Mouse (Mus musculus): Measurements from ENCODE around the gene Tmtc4. TPM values are rescaled to one million over a fixed set of nuclear protein-coding genes. Genes with fewer than 3 reads are reported as not detected.

The Tmtc4 gene
- polyA plus RNA-seq (2015; fragmentation: Nextera tagmentation; extraction: Ambion mirVana): 49.0 and 57.2 TPM in 2 replicates

GRCm38 (mm10) chr14:122983226-122984215, at the start of gene Tmtc4:
TSS of gene Tmtc4 (minus strand) at chr14:122984035.
- peak within 1 kb of the TSS; percentile 82 for H3K4me3 ChIP-seq (replicated peaks)
- peak; percentile 99 for ATAC-seq (ENCODE audit: low FRiP score)
- under 1% methylated on average over 50 of the region's 54 CpGs for WGBS
- peak within 1 kb of the TSS; percentile 75 for H3K4me2 ChIP-seq
- no peaks in the 10 kb centered on the region for H3K27me3 ChIP-seq (replicated peaks)
- peak within 1 kb of the TSS; percentile 94 for H3K27ac ChIP-seq (replicated peaks)
- no peaks in the 10 kb centered on the region for H3K9me3 ChIP-seq (replicated peaks)
- no peaks in the 10 kb centered on the region for H3K36me3 ChIP-seq
- H3K4me1 ChIP-seq: peaks cover 32% of the 10 kb centered on the region
- H3K9ac ChIP-seq (replicated peaks): peak within 1 kb of the TSS; percentile 78

GRCm38 (mm10) chr14:123032435-123032834, 48.6 kb upstream of the Tmtc4 start:
- no peak overlapping the region for H3K27ac ChIP-seq (replicated peaks)
- 61% methylated on average over 1 of the region's 1 CpGs for WGBS
- H3K27me3 ChIP-seq (replicated peaks): no peaks in the 10 kb centered on the region
- H3K36me3 ChIP-seq: no peaks in the 10 kb centered on the region
- no peaks in the 10 kb centered on the region for H3K4me1 ChIP-seq
- no peaks in the 10 kb centered on the region for H3K9me3 ChIP-seq (replicated peaks)
- H3K9ac ChIP-seq (replicated peaks): no peak overlapping the region
- H3K4me2 ChIP-seq: no peak overlapping the region
- no peak overlapping the region for H3K4me3 ChIP-seq (replicated peaks)
- no peak for ATAC-seq (ENCODE audit: low FRiP score)

DNA sequence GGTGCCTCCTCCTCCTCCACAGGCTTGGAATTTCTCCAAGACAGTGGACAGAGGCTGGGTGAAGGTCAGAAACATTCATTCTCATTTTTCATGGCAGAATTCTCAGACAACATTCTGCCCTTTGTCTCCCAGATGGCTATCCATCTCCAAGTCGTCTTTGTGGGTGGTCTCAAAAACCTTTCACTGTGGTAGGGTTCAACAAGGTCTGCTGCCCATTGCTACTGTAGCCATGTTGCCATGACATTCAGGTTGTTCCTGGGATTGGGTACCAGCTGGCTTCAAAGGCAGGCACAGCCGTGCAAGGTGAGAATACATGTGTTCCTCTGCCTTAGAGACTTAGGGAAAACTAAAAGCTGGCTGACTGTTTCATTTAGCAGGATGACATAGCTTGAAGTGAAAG, 44.0 kb upstream of the Tmtc4 start:
- Histone ChIP-seq H3K27me3 (replicated peaks) (no peaks in the 10 kb centered on the region), H3K27ac (replicated peaks) (no peak overlapping the region), H3K9ac (replicated peaks) (no peak overlapping the region), H3K9me3 (replicated peaks) (no peaks in the 10 kb centered on the region), H3K36me3 (no peaks in the 10 kb centered on the region), H3K4me3 (replicated peaks) (no peak overlapping the region), H3K4me1 (no peaks in the 10 kb centered on the region), H3K4me2 (no peak overlapping the region)
- ATAC-seq (ENCODE audit: low FRiP score): no peak
- 58% methylated on average over 2 of the region's 2 CpGs for WGBS

DNA sequence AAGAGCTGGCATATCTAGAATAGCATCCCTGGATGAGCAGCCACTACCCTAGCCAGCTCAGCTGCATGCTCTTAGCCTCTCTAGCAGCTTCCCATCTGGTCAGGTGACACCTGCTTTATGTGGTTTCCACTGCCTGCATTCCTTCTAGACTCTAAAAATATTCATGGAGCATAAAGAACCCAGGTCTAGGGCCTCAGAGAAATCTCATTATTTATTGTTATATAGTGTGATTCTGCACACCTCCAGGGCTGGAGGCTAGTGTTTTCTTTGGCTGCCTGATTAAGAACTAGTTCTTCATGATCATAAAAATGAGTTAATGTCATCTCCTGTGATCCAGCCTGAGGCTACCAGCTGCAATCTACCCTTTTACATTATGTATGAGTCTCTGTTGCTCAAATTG, 39.1 kb upstream of the Tmtc4 start:
- Histone ChIP-seq H3K9ac (replicated peaks) (no peak overlapping the region), H3K27ac (replicated peaks) (no peak overlapping the region), H3K36me3 (no peaks in the 10 kb centered on the region), H3K27me3 (replicated peaks) (no peaks in the 10 kb centered on the region), H3K4me3 (replicated peaks) (no peak overlapping the region), H3K4me1 (no peaks in the 10 kb centered on the region), H3K9me3 (replicated peaks) (no peaks in the 10 kb centered on the region), H3K4me2 (no peak overlapping the region)
- peak; percentile 53; the same call in 1 of the 2 replicates for ATAC-seq (ENCODE audit: low FRiP score)

GRCm38 (mm10) chr14:123016310-123016709, 32.5 kb upstream of the Tmtc4 start:
- Histone ChIP-seq H3K4me1 (no peaks in the 10 kb centered on the region), H3K36me3 (no peaks in the 10 kb centered on the region), H3K27ac (replicated peaks) (no peak overlapping the region), H3K27me3 (replicated peaks) (no peaks in the 10 kb centered on the region), H3K9ac (replicated peaks) (no peak overlapping the region), H3K4me2 (no peak overlapping the region), H3K9me3 (replicated peaks) (no peaks in the 10 kb centered on the region), H3K4me3 (replicated peaks) (no peak overlapping the region)
- ATAC-seq (ENCODE audit: low FRiP score): no peak
- 91% methylated on average over 1 of the region's 1 CpGs for WGBS

DNA sequence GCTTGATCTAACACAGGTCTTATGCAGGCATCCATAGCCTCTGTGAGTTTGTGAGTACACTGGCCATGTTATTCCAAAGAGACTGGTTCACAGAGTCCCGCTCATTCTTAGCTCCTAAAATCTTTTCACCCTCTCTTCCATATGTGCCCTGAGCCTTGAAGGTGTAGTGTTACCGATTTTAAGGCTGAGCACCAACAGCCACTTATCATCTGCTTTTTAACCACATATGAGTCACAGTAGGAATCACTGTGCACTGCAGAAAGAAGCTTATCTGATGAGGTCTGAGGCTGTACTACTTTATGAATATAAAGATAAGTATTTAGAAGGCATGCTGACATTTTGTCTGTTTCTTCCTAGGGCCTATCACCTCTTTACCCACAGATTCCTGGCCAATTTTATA, 31.9 kb upstream of the Tmtc4 start:
- no peaks in the 10 kb centered on the region for H3K27me3 ChIP-seq (replicated peaks)
- H3K4me1 ChIP-seq: no peaks in the 10 kb centered on the region
- H3K9me3 ChIP-seq (replicated peaks): no peaks in the 10 kb centered on the region
- no peak overlapping the region for H3K27ac ChIP-seq (replicated peaks)
- 97% methylated on average over 2 of the region's 2 CpGs for WGBS
- no peaks in the 10 kb centered on the region for H3K36me3 ChIP-seq
- ATAC-seq (ENCODE audit: low FRiP score): no peak
- H3K4me2 ChIP-seq: no peak overlapping the region
- no peak overlapping the region for H3K4me3 ChIP-seq (replicated peaks)
- no peak overlapping the region for H3K9ac ChIP-seq (replicated peaks)

DNA sequence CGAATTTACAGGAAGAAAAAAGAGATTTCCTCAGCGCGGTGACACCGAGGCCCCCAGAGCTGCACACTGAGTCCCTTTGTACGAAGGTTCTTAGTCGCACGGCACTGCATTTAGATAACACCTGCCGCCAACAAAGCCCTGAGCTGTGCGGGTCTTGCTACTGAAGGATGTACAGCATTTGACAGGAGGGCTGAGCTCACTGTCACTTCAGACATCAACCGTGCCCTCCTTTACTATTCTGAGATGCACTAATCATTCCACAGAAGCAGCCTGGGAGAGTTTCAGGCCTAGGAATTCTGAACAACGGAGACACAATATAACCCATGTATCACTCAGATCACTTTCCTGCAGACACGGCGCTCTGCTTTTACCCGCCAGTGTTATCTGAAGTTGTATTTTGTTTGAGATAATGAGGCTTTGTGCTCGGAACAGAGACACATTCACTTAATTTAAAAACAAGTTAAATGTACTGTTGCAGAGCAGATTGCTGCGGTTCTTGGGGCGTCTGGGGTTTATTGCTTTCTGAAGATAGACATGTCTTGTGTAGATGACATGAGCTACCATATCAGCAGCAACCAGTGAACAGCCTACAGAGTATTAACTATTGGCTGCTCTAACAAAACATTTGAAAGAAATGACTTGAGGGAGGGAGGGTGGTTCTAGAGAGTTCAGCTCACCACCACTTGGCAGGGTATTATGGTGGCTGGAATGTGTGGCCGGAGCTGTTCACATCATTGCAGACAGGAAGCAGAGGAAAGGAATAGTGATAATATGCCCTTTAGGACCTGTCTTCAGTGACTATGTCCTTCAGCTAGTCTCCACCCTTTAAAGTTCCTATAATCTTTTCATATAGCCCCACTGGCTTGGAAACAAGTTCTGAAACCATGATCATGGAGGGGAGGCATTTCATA, 25.5 kb upstream of the Tmtc4 start:
- ATAC-seq (ENCODE audit: low FRiP score): peak; percentile 55; the same call in 1 of the 2 replicates
- H3K4me1 ChIP-seq: peaks cover 12% of the 10 kb centered on the region
- H3K9ac ChIP-seq (replicated peaks): no peak overlapping the region
- peak overlapping the region; percentile 72 for H3K27ac ChIP-seq (replicated peaks)
- no peaks in the 10 kb centered on the region for H3K27me3 ChIP-seq (replicated peaks)
- H3K36me3 ChIP-seq: no peaks in the 10 kb centered on the region
- H3K4me2 ChIP-seq: no peak overlapping the region
- WGBS: 28% methylated on average over 18 of the region's 18 CpGs
- H3K9me3 ChIP-seq (replicated peaks): no peaks in the 10 kb centered on the region
- no peak overlapping the region for H3K4me3 ChIP-seq (replicated peaks)

- Histone ChIP-seq H3K27me3 (replicated peaks) (no peaks in the 10 kb centered on the region), H3K9ac (replicated peaks) (no peak overlapping the region), H3K4me2 (no peak overlapping the region), H3K9me3 (replicated peaks) (no peaks in the 10 kb centered on the region), H3K36me3 (no peaks in the 10 kb centered on the region), H3K27ac (replicated peaks) (peak overlapping the region; percentile 72), H3K4me1 (peaks cover 12% of the 10 kb centered on the region), H3K4me3 (replicated peaks) (no peak overlapping the region)
- peak; percentile 58; the same call in 1 of the 2 replicates for ATAC-seq (ENCODE audit: low FRiP score)
- WGBS: 21% methylated on average over 2 of the region's 2 CpGs
These were observed 24.8 kb upstream of the Tmtc4 start for GRCm38 (mm10) chr14:123008672-123009071.

GRCm38 (mm10) chr14:123003715-123004114, 19.9 kb upstream of the Tmtc4 start:
- Histone ChIP-seq H3K27ac (replicated peaks) (no peak overlapping the region), H3K4me1 (peaks cover 6% of the 10 kb centered on the region), H3K27me3 (replicated peaks) (no peaks in the 10 kb centered on the region), H3K9ac (replicated peaks) (no peak overlapping the region), H3K36me3 (no peaks in the 10 kb centered on the region), H3K4me2 (no peak overlapping the region), H3K4me3 (replicated peaks) (no peak overlapping the region), H3K9me3 (replicated peaks) (no peaks in the 10 kb centered on the region)
- ATAC-seq (ENCODE audit: low FRiP score): no peak
- 89% methylated on average over 1 of the region's 1 CpGs for WGBS

DNA sequence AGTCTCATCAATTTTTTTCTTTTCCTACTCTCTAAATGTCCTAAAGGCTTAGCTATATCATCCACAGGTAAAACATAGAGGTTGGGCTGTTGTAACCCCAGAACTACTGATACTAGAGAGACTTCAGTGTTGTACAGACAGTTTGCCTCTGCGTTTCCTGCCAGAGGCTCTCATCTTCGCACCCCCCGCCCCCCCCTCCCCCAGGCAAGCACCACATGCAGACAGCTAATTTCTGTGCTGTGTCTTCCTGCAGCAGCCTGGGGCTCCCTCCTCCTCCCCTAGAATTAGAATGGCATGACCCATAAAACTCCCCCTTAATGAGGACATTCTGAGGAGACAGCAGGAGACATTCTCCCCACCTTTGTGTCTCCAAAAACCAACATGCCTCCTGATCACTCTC, 17.6 kb upstream of the Tmtc4 start:
- no peak for ATAC-seq (ENCODE audit: low FRiP score)
- no peak overlapping the region for H3K27ac ChIP-seq (replicated peaks)
- H3K36me3 ChIP-seq: no peaks in the 10 kb centered on the region
- no peaks in the 10 kb centered on the region for H3K9me3 ChIP-seq (replicated peaks)
- H3K4me1 ChIP-seq: no peaks in the 10 kb centered on the region
- WGBS: 15% methylated on average over 3 of the region's 3 CpGs
- H3K4me3 ChIP-seq (replicated peaks): no peak overlapping the region
- H3K4me2 ChIP-seq: no peak overlapping the region
- no peak overlapping the region for H3K9ac ChIP-seq (replicated peaks)
- H3K27me3 ChIP-seq (replicated peaks): no peaks in the 10 kb centered on the region

DNA sequence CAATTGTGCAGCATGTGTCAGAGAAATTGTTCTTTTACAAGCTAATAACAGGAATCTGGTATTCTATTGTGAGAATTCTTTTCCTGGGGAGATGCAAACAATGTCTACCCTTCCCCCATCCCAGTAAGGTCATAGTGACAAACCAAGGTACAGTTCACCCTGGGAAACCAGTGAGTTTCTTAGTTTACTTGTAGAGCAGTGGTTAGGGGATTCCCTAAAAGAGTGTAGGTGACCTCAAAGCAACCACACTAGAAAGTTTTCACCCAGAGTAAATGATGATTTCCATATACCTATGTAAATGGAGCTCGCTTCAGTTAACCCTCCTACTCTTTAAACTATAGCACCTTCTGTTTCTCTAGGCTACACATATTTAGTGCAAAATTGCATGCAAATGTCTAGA, 13.6 kb upstream of the Tmtc4 start:
- H3K9ac ChIP-seq (replicated peaks): no peak overlapping the region
- H3K4me2 ChIP-seq: no peak overlapping the region
- 90% methylated on average over 1 of the region's 1 CpGs for WGBS
- no peaks in the 10 kb centered on the region for H3K36me3 ChIP-seq
- H3K9me3 ChIP-seq (replicated peaks): no peaks in the 10 kb centered on the region
- no peak for ATAC-seq (ENCODE audit: low FRiP score)
- H3K4me3 ChIP-seq (replicated peaks): no peak overlapping the region
- H3K4me1 ChIP-seq: no peaks in the 10 kb centered on the region
- no peaks in the 10 kb centered on the region; the same call in 1 of the 2 replicates for H3K27me3 ChIP-seq (replicated peaks)
- H3K27ac ChIP-seq (replicated peaks): no peak overlapping the region

Data from neural tube, embryonic 15.5 days (tissue).